Mouse (Mus musculus): ENCODE measurements at regions not wholly inside any gene's neighbourhood (a gene's known extent, or its start where the extent isn't known, plus 50 kb on each side); places are given as distances from the start of the nearest gene placed in this dataset.

DNA sequence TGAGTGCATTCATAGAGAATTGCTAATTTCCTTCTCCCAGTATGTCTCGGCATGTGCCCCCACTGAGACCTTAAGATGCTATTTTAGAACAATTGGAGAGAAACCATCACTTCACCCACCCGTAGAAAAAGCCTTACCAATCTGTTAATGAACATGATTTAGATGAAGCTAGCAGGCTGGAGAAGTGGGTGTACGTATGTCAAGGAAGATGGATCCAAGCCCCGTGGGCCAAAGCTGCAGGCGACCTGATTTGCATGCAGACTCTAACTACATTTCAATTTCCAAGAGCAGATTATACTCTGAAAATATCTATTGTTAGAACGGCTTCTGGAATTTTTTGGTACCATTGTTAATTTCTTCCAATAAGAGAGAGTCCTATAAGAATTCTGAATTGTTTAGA lies 180.4 kb upstream of the Slco3a1 start:
- TF ChIP-seq POLR2A (IDR thresholded peaks at IDR 0.05; ENCODE audit: borderline replicate concordance, insufficient read depth, low read length) (no peak), CTCF (IDR thresholded peaks at IDR 0.05; ENCODE audit: borderline replicate concordance, insufficient read depth, low read depth, low read length) (no peak)
